Mouse (Mus musculus) hindbrain, embryonic 15.5 days (tissue): ENCODE results near the gene Pnisr. TPM values are rescaled to one million over a fixed set of nuclear protein-coding genes. Genes with fewer than 3 reads are reported as not detected.

ENCODE experiments used
- ATAC-seq: fragments of 200-750 bp; cut with Nextera tagmentation; 2 replicates; pipeline ENCODE4 v1.8.0; 2017; ENCODE audit warnings: low read depth, moderate number of reproducible peaks, moderate TSS enrichment; ENCODE audit not compliant: low FRiP score
- H3K27ac ChIP-seq: fragments of 300-500 bp; sonication (generic); replicated peaks from 2 replicates; pipeline ENCODE4 v1.5.1; 2015; ENCODE audit warnings: mild to moderate bottlenecking, inconsistent platforms
- H3K27me3 ChIP-seq: fragments of 300-500 bp; sonication (generic); 2 replicates; pipeline ENCODE4 v1.6.1; 2015; ENCODE audit warnings: control low read depth, inconsistent platforms
- H3K36me3 ChIP-seq: fragments of 300-500 bp; sonication (generic); 2 replicates; pipeline ENCODE4 v1.6.1; 2015; ENCODE audit warnings: control low read depth, inconsistent platforms
- H3K4me1 ChIP-seq: fragments of 300-500 bp; sonication (generic); replicated peaks from 2 replicates; pipeline ENCODE4 v1.6.1; 2015; ENCODE audit warnings: control low read depth, inconsistent platforms
- H3K4me2 ChIP-seq: fragments of 300-500 bp; sonication (generic); 2 replicates; pipeline ENCODE4 v1.6.1; 2015; ENCODE audit warnings: moderate library complexity, mild to moderate bottlenecking, inconsistent platforms
- H3K4me3 ChIP-seq: fragments of 300-500 bp; sonication (generic); 2 replicates; pipeline ENCODE4 v1.5.1; 2015; ENCODE audit warnings: mild to moderate bottlenecking, inconsistent platforms
- H3K9ac ChIP-seq: fragments of 300-500 bp; sonication (generic); 2 replicates; pipeline ENCODE4 v1.6.1; 2015; ENCODE audit warnings: inconsistent platforms
- H3K9me3 ChIP-seq: fragments of 300-500 bp; sonication (generic); 2 replicates; pipeline ENCODE4 v1.6.1; 2016; ENCODE audit warnings: control low read depth, inconsistent platforms
- WGBS: fragments of 180-500 bp; shearing (Covaris S2); methylation state at CpG from one replicate; pipeline ENCODE4 v1.1.7; 2015; 5-methylcytosine and 5-hydroxymethylcytosine counted together
- polyA plus RNA-seq: library from polyadenylated mRNA; unstranded; fragments of >200 nt; fragmentation: Nextera tagmentation; extraction: Ambion mirVana; gene quantifications from 2 replicates; pipeline ENCODE4 v1.2.1, GENCODE M21; 2015

The Pnisr gene
- polyA plus RNA-seq, 1 experiment from 2014 or later, result 154 TPM

- Histone ChIP-seq H3K27ac (peak within 1 kb of the TSS; percentile 92), H3K4me2 (peak within 1 kb of the TSS; percentile 57), H3K9me3 (no peaks in the 10 kb centered on the region), H3K4me1 (peaks cover 8% of the 10 kb centered on the region; the same call in 1 of the 2 replicates), H3K4me3 (peak within 1 kb of the TSS; percentile 79), H3K27me3 (no peaks in the 10 kb centered on the region), H3K36me3 (peaks cover 10% of the 10 kb centered on the region), H3K9ac (peak within 1 kb of the TSS; percentile 74)
- WGBS, result under 1% methylated on average over 51 of the region's 51 CpGs
- ATAC-seq, result peak; percentile 96
Measured at GRCm38 (mm10) chr4:21879565-21880220, 32.3 kb downstream of the Pnisr start, which contains the start of gene Coq3. Gene Coq3, plus strand, starts transcription at chr4:21879673.

DNA sequence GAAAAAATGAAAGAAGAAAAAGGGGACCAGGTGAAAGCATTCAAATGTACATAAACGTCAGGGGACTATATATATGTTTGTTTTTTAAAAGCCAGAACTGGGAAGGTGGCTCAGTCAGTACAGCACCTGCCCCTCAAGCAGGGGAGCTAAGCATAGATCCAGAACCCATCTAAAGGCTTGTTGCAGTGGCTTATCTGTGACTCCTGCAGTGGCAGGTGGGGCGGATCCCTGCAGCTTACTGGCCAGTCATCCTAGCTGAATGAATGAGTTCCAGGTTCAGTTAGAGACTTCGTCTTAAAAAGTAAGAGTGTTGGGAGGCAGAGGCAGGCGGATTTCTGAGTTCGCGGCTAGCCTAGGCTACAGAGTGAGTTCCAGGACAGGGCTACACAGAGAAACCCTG is 35.4 kb downstream of the Pnisr start:
- Histone ChIP-seq H3K36me3 (no peaks in the 10 kb centered on the region), H3K4me1 (peaks cover 8% of the 10 kb centered on the region; the same call in 1 of the 2 replicates), H3K4me3 (no peak overlapping the region), H3K9me3 (no peaks in the 10 kb centered on the region), H3K4me2 (no peak overlapping the region), H3K27me3 (no peaks in the 10 kb centered on the region), H3K27ac (no peak overlapping the region), H3K9ac (no peak overlapping the region)
- no peak for ATAC-seq
- WGBS, result 95% methylated on average over 6 of the region's 6 CpGs

DNA sequence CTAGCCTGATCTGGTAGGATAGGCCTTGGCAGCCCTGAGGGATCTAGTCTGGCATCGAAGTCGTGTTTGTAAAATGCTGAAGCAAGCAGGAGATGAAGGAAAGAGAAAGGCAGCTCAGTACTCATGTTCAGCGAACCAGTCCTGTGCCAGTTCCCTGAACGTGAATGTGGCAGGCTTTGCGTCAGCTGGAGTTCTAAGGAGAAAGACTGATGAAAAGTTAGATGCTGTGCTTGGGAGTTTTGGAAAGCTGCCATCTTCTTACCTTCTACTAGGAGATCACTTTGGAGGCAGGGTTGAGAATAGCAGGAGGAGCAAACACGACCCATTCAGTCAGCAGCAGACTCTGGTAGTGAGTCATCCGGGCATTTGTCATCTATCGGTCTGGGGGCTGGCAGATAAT is 38.4 kb downstream of the Pnisr start:
- no peaks in the 10 kb centered on the region for H3K9me3 ChIP-seq
- WGBS, result 81% methylated on average over 8 of the region's 8 CpGs
- H3K36me3 ChIP-seq, result no peaks in the 10 kb centered on the region

More for the DNA sequence above, 38.4 kb downstream of the Pnisr start:
- Histone ChIP-seq H3K27me3 (no peaks in the 10 kb centered on the region), H3K9ac (no peak overlapping the region), H3K4me3 (no peak overlapping the region), H3K27ac (no peak overlapping the region), H3K4me2 (no peak overlapping the region), H3K4me1 (no peaks in the 10 kb centered on the region)
- no peak for ATAC-seq

Other genes with a start within 250 kb of the Pnisr start
- 0.45 and 1.0 TPM in 2 replicates for gene Prdm13, start 161.6 kb upstream of the Pnisr start, polyA plus RNA-seq
- 63.4 and 67.2 TPM in 2 replicates for gene Ccnc, start 119.9 kb upstream of the Pnisr start, polyA plus RNA-seq
- gene Usp45, start 80.4 kb upstream of the Pnisr start, polyA plus RNA-seq, result 6.3 and 6.9 TPM in 2 replicates
- gene Tstd3, start 80.4 kb upstream of the Pnisr start, polyA plus RNA-seq, result 24.9 and 25.5 TPM in 2 replicates
- gene Coq3, start 32.1 kb downstream of the Pnisr start, polyA plus RNA-seq, result 13.2 and 13.5 TPM in 2 replicates
- 16.8 and 18.2 TPM in 2 replicates for gene Faxc, start 83.7 kb downstream of the Pnisr start, polyA plus RNA-seq